Mouse (Mus musculus) spleen, adult 2 months (tissue): ENCODE measurements at regions not wholly inside any gene's neighbourhood (a gene's known extent, or its start where the extent isn't known, plus 50 kb on each side); places are given as distances from the start of the nearest gene placed in this dataset.

ENCODE experiments used
- CTCF ChIP-seq: fragments of 200-500 bp; IDR thresholded peaks from 2 replicates; pipeline ENCODE4 v1.5.1; 2011; ENCODE audit warnings: mild to moderate bottlenecking, inconsistent platforms; ENCODE audit not compliant: insufficient read depth, insufficient read length, insufficient replicate concordance; ENCODE audit errors: extremely low read depth
- POLR2A ChIP-seq: fragments of 200-500 bp; IDR thresholded peaks from 2 replicates; pipeline ENCODE4 v1.6.1; 2011; ENCODE audit warnings: low read depth, low read length, inconsistent platforms

- TF ChIP-seq CTCF (no peak), POLR2A (no peak)
These were observed 587.6 kb downstream of the Zfp706 start for GRCm38 (mm10) chr15:36419943-36420480.
